In the genomic region with DNA sequence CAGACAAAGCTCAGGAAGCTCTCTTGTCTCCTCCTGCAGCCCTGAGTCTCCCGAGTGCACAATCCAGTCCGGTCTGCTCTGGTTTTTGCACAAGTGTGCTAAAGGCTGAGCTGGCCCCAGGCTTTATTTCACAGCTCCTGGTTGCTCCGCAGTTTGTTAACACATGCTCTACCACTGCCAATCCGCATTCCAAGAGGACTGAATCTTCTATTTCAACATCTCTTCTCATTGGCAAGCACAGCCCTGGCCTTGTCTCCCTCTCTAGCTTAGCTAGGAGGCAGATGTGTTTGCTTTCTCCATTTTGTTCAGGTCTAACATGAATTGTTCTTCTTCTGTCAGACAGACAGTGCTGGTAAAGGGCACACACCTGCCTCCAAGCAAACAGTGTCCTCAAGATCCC, we compare ENCODE assay signal across 14 mouse cellular contexts.
DNase-seq lines count a peak whose midpoint lies in the region; ATAC-seq and TF ChIP-seq lines count a peak whose summit lies in the region.
"Had no signal": no experiment of that assay in that cellular context is flagged by ENCODE, and none has a peak within 500 bp of the region (broad histone marks: within the 10 kb centered on the region; RNA-seq: fewer than 3 reads in every experiment).

No protein-coding gene starts in this region.

- no peaks in the 10 kb centered on the region for H3K4me1 ChIP-seq in lung, embryonic 14.5 days (ENCODE audit: insufficient read depth)
- H3K4me1 ChIP-seq: limb, embryonic 13.5 days had no signal

- no peaks in the 10 kb centered on the region for H3K36me3 ChIP-seq in lung, embryonic 14.5 days (ENCODE audit: insufficient read depth)
- H3K36me3 ChIP-seq: embryonic facial prominence, embryonic 12.5 days; limb, embryonic 13.5 days had no signal

- no peak overlapping the region for H3K9ac ChIP-seq in lung, embryonic 14.5 days
- H3K9ac ChIP-seq: embryonic facial prominence, embryonic 12.5 days; limb, embryonic 13.5 days had no signal

- 40% methylated on average over 4 of the region's 4 CpGs for WGBS in lung, embryonic 14.5 days

- no peak overlapping the region for H3K4me2 ChIP-seq in lung, embryonic 14.5 days
- H3K4me2 ChIP-seq: embryonic facial prominence, embryonic 12.5 days; limb, embryonic 13.5 days had no signal

- no peak for TF ChIP-seq CTCF in lung, embryonic 14.5 days (IDR thresholded peaks at IDR 0.05; ENCODE audit: low read depth)

- no peaks in the 10 kb centered on the region for H3K27me3 ChIP-seq in lung, embryonic 14.5 days (ENCODE audit: insufficient read depth, low read length)
- H3K27me3 ChIP-seq: embryonic facial prominence, embryonic 12.5 days; limb, embryonic 13.5 days had no signal

- no peak for ATAC-seq in lung, embryonic 14.5 days (ENCODE audit: insufficient read depth)
- ATAC-seq: inflammation-experienced regulatory T-cells, adult 6 months had no signal

- peak; percentile 1 for DNase-seq in lung, embryonic 14.5 days
- no peak for DNase-seq in lung, postnatal 25 days (ENCODE audit: low spot score)
- peak; percentile 32 for DNase-seq in Muller cell, postnatal 12 days (ENCODE audit: inconsistent ontology term)
- peak; percentile 24 for DNase-seq in adrenal gland, adult 8-10 months
- DNase-seq in gastrocnemius, postnatal 10 days = peak; percentile 3
- no peak for DNase-seq in cerebellum, adult 11-12 months
- DNase-seq in kidney, adult 9 months = no peak
- DNase-seq: cerebellum, postnatal 10 days; thymus, adult 2 months had no signal

- no peak overlapping the region for H3K4me3 ChIP-seq in lung, embryonic 14.5 days (ENCODE audit: low read depth, low read length)
- H3K4me3 ChIP-seq: embryonic facial prominence, embryonic 12.5 days; limb, embryonic 13.5 days had no signal

- H3K27ac ChIP-seq in lung, embryonic 14.5 days (ENCODE audit: low read depth) = no peak overlapping the region
- H3K27ac ChIP-seq: embryonic facial prominence, embryonic 12.5 days; kidney, postnatal 0 days; limb, embryonic 13.5 days; macrophage had no signal

- H3K9me3 ChIP-seq in lung, embryonic 14.5 days (ENCODE audit: low read depth, low read length) = no peaks in the 10 kb centered on the region
- H3K9me3 ChIP-seq: embryonic facial prominence, embryonic 12.5 days; limb, embryonic 13.5 days had no signal

Comparison
In these comparisons a context has a peak if more than half of its experiments do, and no peak if none do; other contexts are left out.
1. DNase-seq: peak in lung, embryonic 14.5 days (single experiment), Muller cell, postnatal 12 days (single experiment), adrenal gland, adult 8-10 months (single experiment) and gastrocnemius, postnatal 10 days (single experiment); none in lung, postnatal 25 days (single experiment), cerebellum, adult 11-12 months (single experiment) and kidney, adult 9 months (single experiment).